Mouse (Mus musculus): ENCODE measurements around the gene Glyctk.
A peak's percentile ranks its signal among the peaks of the same experiment; 100 is the strongest.

DNA sequence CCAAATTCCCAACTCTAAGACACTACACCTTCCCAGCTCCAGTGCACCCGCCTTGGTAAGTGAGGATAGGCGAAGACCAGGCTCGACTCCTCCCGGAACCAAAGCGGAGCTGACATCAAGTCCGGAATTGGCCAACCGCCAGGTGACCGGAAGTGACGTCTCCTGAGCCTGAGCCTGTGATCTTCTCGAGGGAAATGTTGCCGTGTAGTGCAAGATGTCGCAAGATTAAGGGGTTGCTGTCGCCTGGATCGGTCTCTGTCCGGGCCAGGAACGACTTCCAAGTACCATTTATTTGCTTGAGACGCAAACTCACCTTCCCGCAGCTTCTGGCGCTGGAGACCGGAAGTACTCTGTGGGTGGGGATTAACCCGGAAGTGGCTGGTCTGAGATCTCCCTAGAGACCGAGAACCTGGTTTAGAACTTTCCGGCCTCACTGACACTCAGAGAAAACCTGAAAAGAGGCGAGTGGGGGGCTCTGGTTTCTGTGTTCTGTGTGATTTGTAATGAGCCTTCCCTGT, 1.9 kb upstream of the Glyctk start:
- peak; percentile 37 for TF ChIP-seq POLR2A (IDR thresholded peaks at IDR 0.05; ENCODE audit: low read depth, low read length)
- no peak for TF ChIP-seq CTCF (conservative IDR thresholded peaks at IDR 0.05; ENCODE audit: insufficient read depth, insufficient read length, low read depth, low read length)

Data from kidney, adult 2 months (tissue).